Mouse (Mus musculus) limb, embryonic 15.5 days (tissue): ENCODE results near the gene Akr1c14. TPM values are rescaled to one million over a fixed set of nuclear protein-coding genes. Genes with fewer than 3 reads are reported as not detected.

Experiments used
- ATAC-seq: fragments of 200-750 bp; cut with Nextera tagmentation; 2 replicates; pipeline ENCODE4 v1.8.0; 2017; ENCODE audit warnings: low read depth, moderate TSS enrichment; ENCODE audit not compliant: insufficient number of reproducible peaks, low FRiP score, low TSS enrichment
- H3K27ac ChIP-seq: fragments of 300-500 bp; sonication (generic); 2 replicates; pipeline ENCODE4 v1.5.1; 2015; ENCODE audit warnings: moderate library complexity, mild to moderate bottlenecking, inconsistent platforms
- H3K27me3 ChIP-seq: fragments of 300-500 bp; sonication (generic); 2 replicates; pipeline ENCODE4 v1.6.1; 2015; ENCODE audit warnings: inconsistent platforms
- H3K36me3 ChIP-seq: fragments of 300-500 bp; sonication (generic); 2 replicates; pipeline ENCODE4 v1.6.1; 2015; ENCODE audit warnings: inconsistent platforms
- H3K4me1 ChIP-seq: fragments of 300-500 bp; sonication (generic); 2 replicates; pipeline ENCODE4 v1.6.1; 2015; ENCODE audit warnings: inconsistent platforms
- H3K4me2 ChIP-seq: fragments of 300-500 bp; sonication (generic); 2 replicates; pipeline ENCODE4 v1.6.1; 2015; ENCODE audit warnings: mild to moderate bottlenecking, inconsistent platforms
- H3K4me3 ChIP-seq: fragments of 300-500 bp; sonication (generic); 2 replicates; pipeline ENCODE4 v1.5.1; 2015; ENCODE audit warnings: mild to moderate bottlenecking, inconsistent platforms
- H3K9ac ChIP-seq: fragments of 300-500 bp; sonication (generic); 2 replicates; pipeline ENCODE4 v1.6.1; 2015; ENCODE audit warnings: inconsistent platforms
- H3K9me3 ChIP-seq: fragments of 300-500 bp; sonication (generic); 2 replicates; pipeline ENCODE4 v1.6.1; 2016; ENCODE audit warnings: inconsistent platforms
- WGBS: fragments of 180-500 bp; shearing (Covaris S2); methylation state at CpG from one replicate; pipeline ENCODE4 v1.1.7; 2015; 5-methylcytosine and 5-hydroxymethylcytosine counted together
- polyA plus RNA-seq: library from polyadenylated mRNA; unstranded; fragments of >200 nt; fragmentation: Nextera tagmentation; extraction: Ambion mirVana; gene quantifications from 2 replicates; pipeline ENCODE4 v1.2.1, GENCODE M21; 2015

Akr1c14 gene
- polyA plus RNA-seq: 2.1 and 2.7 TPM in 2 replicates

DNA sequence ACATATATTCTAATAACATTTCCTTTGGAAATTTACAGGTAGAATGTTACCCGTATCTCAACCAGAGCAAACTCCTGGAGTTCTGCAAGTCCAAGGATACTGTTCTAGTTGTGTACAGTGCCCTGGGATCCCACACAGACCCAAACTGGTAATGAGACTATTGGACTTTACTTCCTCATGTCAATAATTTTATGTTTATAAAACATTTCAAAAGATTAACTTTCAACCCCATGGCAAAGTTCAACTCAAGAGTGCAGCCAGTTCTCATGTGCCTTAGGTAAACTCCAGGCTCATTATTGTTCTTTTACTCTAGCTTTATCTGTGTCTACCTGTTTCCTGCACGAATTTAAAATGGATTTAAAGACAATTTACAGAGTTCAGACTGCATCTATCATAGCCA, at the start of gene Akr1c14:
Gene Akr1c14, plus strand, starts transcription at position 293 of the 400 bp plus-strand sequence.
- Histone ChIP-seq H3K27ac (no peak within 1 kb of the TSS), H3K36me3 (no peaks in the 10 kb centered on the region), H3K27me3 (no peaks in the 10 kb centered on the region), H3K4me1 (no peaks in the 10 kb centered on the region), H3K9ac (no peak within 1 kb of the TSS), H3K4me3 (no peak within 1 kb of the TSS), H3K4me2 (no peak within 1 kb of the TSS), H3K9me3 (no peaks in the 10 kb centered on the region)
- WGBS: 57% methylated on average over 2 of the region's 2 CpGs
- no peak for ATAC-seq

DNA sequence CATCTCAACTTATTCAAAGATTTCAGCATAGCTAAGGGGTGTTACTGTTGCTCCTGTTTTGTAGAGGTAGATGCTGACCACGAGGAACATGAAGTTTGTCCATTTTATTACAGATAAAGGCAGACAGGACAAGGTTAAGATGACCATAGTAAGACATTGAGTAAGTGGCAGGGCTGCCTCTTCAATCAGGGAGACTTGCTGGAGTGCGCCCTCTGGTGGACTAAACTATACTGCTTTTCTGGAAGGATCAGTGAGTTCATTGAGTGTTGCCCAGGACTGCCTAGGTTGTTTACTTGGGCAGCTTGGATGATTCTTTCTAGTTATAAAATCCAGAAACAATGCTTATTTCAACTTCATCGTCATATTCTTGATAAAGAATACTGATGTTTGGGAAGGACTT, 47.1 kb upstream of the Akr1c14 start:
- Histone ChIP-seq H3K27me3 (no peaks in the 10 kb centered on the region), H3K4me1 (no peaks in the 10 kb centered on the region), H3K4me2 (no peak overlapping the region), H3K36me3 (no peaks in the 10 kb centered on the region), H3K9ac (no peak overlapping the region), H3K9me3 (no peaks in the 10 kb centered on the region), H3K27ac (no peak overlapping the region), H3K4me3 (no peak overlapping the region)
- 16% methylated on average over 3 of the region's 3 CpGs for WGBS
- ATAC-seq: no peak

DNA sequence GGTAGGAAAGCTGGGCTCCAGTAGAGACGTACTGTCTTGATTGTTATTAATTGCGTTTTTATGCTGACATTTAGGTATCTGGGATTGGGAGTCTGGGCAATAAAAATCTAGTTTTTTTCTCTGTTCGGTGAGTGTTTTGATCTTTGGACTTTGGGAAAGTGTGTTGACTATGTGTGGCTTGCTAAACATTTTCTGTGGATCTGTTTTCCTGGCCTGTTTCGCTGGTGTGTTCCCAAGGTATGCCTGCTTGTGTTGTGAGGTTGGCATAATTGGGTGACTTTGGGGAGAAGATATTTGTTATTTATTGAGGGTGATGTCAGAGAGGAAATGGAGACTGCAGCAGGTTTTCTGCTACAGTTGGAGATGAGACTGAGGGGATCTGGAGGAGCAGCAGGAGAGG, 38.0 kb upstream of the Akr1c14 start:
- Histone ChIP-seq H3K36me3 (no peaks in the 10 kb centered on the region), H3K27me3 (no peaks in the 10 kb centered on the region), H3K27ac (no peak overlapping the region), H3K4me1 (no peaks in the 10 kb centered on the region), H3K9ac (no peak overlapping the region), H3K9me3 (no peaks in the 10 kb centered on the region), H3K4me3 (no peak overlapping the region), H3K4me2 (no peak overlapping the region)
- 68% methylated on average over 4 of the region's 4 CpGs for WGBS
- ATAC-seq: no peak

DNA sequence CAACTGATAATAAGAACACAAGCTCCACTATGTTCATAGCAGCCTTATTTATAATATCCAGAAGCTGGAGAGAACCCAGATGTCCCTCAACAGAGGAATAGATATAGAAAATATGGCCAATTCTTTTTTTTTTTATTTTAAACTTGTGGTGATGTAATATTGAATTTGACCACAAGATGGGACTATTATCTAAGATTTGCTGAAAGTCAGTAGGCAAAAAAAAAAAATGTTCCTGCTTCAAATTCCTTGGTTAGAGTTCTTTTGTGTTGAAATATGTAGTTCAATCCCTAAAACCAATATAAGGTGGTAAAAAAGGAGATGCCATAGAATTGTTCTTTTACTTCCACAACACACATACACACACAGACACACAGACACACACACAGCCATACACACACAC, 35.0 kb upstream of the Akr1c14 start:
- H3K4me1 ChIP-seq: no peaks in the 10 kb centered on the region
- H3K36me3 ChIP-seq: no peaks in the 10 kb centered on the region
- no peak overlapping the region for H3K4me3 ChIP-seq
- H3K9ac ChIP-seq: no peak overlapping the region
- no peak for ATAC-seq
- no peak overlapping the region for H3K27ac ChIP-seq
- H3K4me2 ChIP-seq: no peak overlapping the region
- H3K9me3 ChIP-seq: no peaks in the 10 kb centered on the region
- no peaks in the 10 kb centered on the region for H3K27me3 ChIP-seq

DNA sequence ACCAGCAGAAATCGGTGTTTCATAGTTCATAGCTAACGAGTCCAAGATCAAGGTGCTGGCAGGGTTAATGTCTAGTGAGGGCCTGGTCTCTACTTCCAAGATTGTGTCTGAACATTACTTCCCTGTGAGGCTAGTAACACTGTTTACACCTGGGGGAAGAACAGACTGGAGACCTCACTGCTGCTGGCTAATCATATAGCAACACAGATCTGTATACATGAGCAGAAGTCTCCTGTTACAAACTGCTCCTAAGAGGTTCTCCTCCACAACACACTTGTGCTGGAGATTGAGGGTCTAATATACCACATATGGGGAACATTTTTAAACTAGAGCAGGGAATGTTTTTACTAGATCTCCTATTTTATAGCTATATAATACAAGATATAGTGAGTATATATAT, 18.9 kb upstream of the Akr1c14 start:
- H3K36me3 ChIP-seq: no peaks in the 10 kb centered on the region
- no peak overlapping the region for H3K4me2 ChIP-seq
- no peaks in the 10 kb centered on the region for H3K4me1 ChIP-seq
- no peak overlapping the region for H3K27ac ChIP-seq
- H3K9me3 ChIP-seq: no peaks in the 10 kb centered on the region
- no peak overlapping the region for H3K9ac ChIP-seq
- H3K4me3 ChIP-seq: no peak overlapping the region
- ATAC-seq: no peak
- no peaks in the 10 kb centered on the region for H3K27me3 ChIP-seq
- WGBS: 22% methylated on average over 2 of the region's 2 CpGs

DNA sequence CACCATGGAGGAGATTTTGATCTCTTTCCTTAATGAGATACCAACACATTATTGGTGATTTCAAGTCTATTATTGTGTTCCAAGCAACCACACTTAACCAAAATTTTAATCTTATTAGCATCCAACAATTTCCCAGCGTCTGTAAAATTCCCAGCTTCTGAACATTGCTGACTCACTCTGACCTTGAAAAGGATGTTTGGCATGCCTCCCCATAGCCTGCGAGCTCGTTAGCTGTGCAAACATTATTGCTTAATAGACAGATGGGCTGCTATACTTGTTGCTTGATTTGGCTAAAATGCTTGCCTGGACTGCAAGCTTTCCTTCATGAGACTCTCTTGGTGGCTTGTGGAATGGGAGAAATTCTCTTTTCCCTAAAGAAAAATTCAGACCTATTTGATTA, 16.3 kb upstream of the Akr1c14 start:
- Histone ChIP-seq H3K9ac (no peak overlapping the region), H3K27ac (no peak overlapping the region), H3K4me1 (no peaks in the 10 kb centered on the region), H3K4me2 (no peak overlapping the region), H3K9me3 (no peaks in the 10 kb centered on the region), H3K36me3 (no peaks in the 10 kb centered on the region), H3K4me3 (no peak overlapping the region), H3K27me3 (no peaks in the 10 kb centered on the region)
- WGBS: 52% methylated on average over 3 of the region's 3 CpGs
- ATAC-seq: no peak

DNA sequence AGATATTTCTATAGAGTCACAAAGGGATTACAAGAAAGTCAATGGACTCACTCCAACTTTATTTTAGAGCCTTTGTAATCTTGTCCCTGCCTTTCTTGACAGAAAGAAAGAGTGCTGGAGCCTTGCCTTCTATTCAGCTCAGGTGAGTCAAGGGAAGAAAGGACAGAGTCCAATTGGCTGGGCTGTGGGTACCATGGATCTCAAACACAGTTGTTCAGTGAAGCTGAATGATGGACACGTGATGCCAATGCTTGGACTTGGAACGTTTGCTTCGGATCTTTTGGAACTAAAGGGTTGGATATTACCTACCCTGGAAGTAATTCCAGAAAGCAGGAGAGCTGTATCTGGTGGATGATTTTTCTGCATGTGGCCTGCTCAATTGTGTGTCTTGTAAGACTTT, 13.8 kb upstream of the Akr1c14 start:
- Histone ChIP-seq H3K4me2 (no peak overlapping the region), H3K36me3 (no peaks in the 10 kb centered on the region), H3K4me1 (no peaks in the 10 kb centered on the region), H3K27ac (no peak overlapping the region), H3K4me3 (no peak overlapping the region), H3K27me3 (no peaks in the 10 kb centered on the region), H3K9ac (no peak overlapping the region), H3K9me3 (no peaks in the 10 kb centered on the region)
- no peak for ATAC-seq
- 88% methylated on average over 3 of the region's 3 CpGs for WGBS

DNA sequence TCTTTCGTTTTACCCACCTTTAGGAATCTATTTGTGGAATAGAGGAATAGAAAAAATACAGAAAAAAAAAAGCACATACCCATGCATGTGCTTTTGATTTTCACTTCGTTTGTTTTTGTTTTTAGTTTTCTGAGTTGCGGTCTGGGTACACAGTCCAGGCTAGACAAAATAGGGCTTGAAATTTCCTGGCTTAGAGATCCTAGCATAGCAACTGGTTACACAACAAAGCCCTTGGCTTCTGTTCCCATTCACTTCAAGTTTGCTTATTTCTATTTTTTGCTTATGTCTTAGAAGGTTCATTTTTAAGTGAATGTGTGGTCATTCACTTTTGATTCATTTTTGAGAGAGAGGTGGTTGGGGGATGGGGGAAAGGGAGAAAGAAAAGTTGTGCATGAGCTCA, 2.7 kb upstream of the Akr1c14 start:
- Histone ChIP-seq H3K4me3 (no peak overlapping the region), H3K27ac (no peak overlapping the region), H3K9ac (no peak overlapping the region), H3K27me3 (no peaks in the 10 kb centered on the region), H3K9me3 (no peaks in the 10 kb centered on the region), H3K36me3 (no peaks in the 10 kb centered on the region), H3K4me2 (no peak overlapping the region), H3K4me1 (no peaks in the 10 kb centered on the region)
- WGBS: 71% methylated on average over 3 of the region's 3 CpGs
- ATAC-seq: no peak

DNA sequence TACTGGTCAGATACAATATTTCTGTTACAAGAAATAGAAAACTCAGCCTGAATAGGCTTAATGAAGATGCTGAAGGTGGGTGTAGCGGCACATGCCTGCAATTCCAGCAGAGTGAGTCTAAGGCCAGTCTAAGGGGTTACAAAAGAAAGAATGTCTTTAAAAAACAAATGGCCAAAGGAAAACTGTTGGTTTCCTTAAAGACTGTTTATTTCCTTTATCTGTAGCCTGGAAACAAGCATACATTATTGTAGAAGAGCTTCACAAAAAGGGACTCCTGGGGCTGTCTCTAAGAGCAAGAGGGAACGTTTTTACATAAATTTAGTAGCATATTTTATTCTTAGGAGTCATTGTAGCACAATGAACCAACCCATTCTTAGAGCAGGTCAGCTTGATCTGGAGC, 2.0 kb upstream of the Akr1c14 start:
- ATAC-seq: no peak
- no peak overlapping the region for H3K9ac ChIP-seq
- H3K4me3 ChIP-seq: no peak overlapping the region
- no peaks in the 10 kb centered on the region for H3K4me1 ChIP-seq
- no peak overlapping the region for H3K27ac ChIP-seq
- no peaks in the 10 kb centered on the region for H3K36me3 ChIP-seq
- 59% methylated on average over 2 of the region's 2 CpGs for WGBS
- no peaks in the 10 kb centered on the region for H3K9me3 ChIP-seq
- no peaks in the 10 kb centered on the region for H3K27me3 ChIP-seq
- H3K4me2 ChIP-seq: no peak overlapping the region

DNA sequence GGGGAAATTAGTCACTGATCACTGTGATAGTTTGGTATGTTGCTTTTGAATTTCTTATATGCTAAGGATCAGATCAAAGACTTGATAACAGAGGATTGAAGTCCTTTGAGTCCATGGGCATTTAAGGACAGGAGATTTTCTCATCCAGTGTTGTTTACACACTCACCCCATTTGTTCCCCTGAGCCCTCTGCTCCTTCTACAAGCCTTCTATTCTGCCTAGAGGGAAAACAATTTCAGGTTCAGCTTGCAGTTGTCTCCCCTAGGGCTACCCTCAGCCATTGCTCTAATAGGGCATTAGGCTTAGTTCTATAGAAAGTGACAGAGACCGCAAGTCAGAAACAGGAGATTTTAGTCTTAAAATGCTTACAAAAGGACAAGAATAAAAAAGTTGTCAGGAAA, 585 bp upstream of the Akr1c14 start:
- Histone ChIP-seq H3K36me3 (no peaks in the 10 kb centered on the region), H3K27me3 (no peaks in the 10 kb centered on the region)
- 90% methylated on average over 1 of the region's 1 CpGs for WGBS

DNA sequence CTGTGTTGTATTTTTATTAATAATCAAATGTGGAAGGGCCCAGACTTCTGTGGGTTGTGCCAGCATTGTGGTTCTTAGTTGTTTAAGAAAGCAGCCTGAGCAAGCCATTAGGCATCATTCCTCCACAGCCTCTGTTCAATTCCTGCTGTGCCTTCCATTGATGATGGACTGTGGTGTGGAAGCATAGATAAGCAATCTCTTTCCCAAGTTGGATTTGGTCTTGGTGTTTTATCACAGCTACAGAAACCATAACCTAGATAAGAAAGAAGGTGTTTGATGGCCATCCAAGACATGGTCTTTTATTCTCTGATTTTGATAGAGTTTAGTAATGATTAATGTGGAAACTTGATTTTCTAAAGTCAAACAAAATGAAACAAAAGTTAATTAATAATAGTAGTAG, 844 bp downstream of the Akr1c14 start:
- Histone ChIP-seq H3K4me2 (no peak overlapping the region), H3K27ac (no peak overlapping the region), H3K9me3 (no peaks in the 10 kb centered on the region), H3K36me3 (no peaks in the 10 kb centered on the region), H3K9ac (no peak overlapping the region), H3K27me3 (no peaks in the 10 kb centered on the region), H3K4me1 (no peaks in the 10 kb centered on the region), H3K4me3 (no peak overlapping the region)
- no peak for ATAC-seq

More for the DNA sequence above, 585 bp upstream of the Akr1c14 start:
- no peak overlapping the region for H3K4me3 ChIP-seq
- H3K9me3 ChIP-seq: no peaks in the 10 kb centered on the region
- H3K27ac ChIP-seq: no peak overlapping the region
- no peak overlapping the region for H3K4me2 ChIP-seq
- H3K4me1 ChIP-seq: no peaks in the 10 kb centered on the region
- no peak for ATAC-seq
- no peak overlapping the region for H3K9ac ChIP-seq

DNA sequence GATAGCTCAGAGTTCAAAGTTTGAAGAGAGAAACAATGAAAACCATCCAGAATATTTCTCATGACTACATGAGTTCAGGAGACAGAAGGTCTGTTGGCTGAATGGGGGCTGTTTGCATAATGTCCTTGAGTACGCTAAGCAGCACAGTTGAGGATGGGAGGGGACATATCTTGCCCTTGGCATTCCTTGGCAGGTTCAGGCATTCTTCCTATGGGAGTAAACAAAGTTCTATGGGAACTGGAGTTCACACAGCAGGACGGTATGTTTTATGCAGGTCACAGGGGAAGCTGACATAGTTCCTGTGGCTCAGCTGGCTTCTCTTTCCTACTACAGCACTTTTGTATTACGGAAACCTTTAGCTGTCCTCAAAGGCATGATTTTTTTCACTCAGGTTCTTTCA, 6.6 kb downstream of the Akr1c14 start:
- H3K4me3 ChIP-seq: no peak overlapping the region
- H3K9me3 ChIP-seq: no peaks in the 10 kb centered on the region
- no peak overlapping the region for H3K9ac ChIP-seq
- no peaks in the 10 kb centered on the region for H3K27me3 ChIP-seq
- no peak overlapping the region for H3K27ac ChIP-seq
- WGBS: 64% methylated on average over 3 of the region's 3 CpGs
- no peaks in the 10 kb centered on the region for H3K4me1 ChIP-seq
- no peak overlapping the region for H3K4me2 ChIP-seq
- ATAC-seq: no peak
- H3K36me3 ChIP-seq: no peaks in the 10 kb centered on the region

DNA sequence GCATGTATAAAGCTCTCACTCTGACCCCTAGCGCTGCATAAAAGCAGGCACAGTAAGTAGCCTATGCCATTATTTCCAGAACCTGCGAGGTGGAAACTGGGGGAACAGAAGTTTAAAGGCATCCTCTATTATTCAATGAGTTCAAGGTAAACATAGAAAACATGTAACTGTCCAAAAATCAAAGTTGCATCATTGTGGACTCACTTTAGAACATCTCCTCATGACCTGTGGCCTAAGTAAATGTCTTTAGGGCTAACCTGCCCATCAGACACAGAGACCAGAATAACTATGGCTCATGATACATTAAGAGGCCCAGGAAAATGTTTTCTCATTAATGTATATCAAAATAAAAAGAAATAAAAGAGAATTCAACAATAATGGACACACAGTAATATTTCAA, 7.4 kb downstream of the Akr1c14 start:
- H3K9ac ChIP-seq: no peak overlapping the region
- no peaks in the 10 kb centered on the region for H3K4me1 ChIP-seq
- no peaks in the 10 kb centered on the region for H3K36me3 ChIP-seq
- no peak overlapping the region for H3K27ac ChIP-seq
- H3K4me3 ChIP-seq: no peak overlapping the region
- no peak for ATAC-seq
- H3K27me3 ChIP-seq: no peaks in the 10 kb centered on the region
- H3K4me2 ChIP-seq: no peak overlapping the region
- WGBS: 82% methylated on average over 2 of the region's 2 CpGs
- H3K9me3 ChIP-seq: no peaks in the 10 kb centered on the region
